Mouse (Mus musculus): ENCODE measurements around the gene Fbrsl1. TPM values are rescaled to one million over a fixed set of nuclear protein-coding genes. Genes with fewer than 3 reads are reported as not detected.

The Fbrsl1 gene
- 119 and 136 TPM in 2 replicates for polyA plus RNA-seq (2012; rRNA removed)

GRCm38 (mm10) chr5:110448436-110449134 is at the start of gene Fbrsl1:
Gene Fbrsl1, minus strand, starts transcription at chr5:110448503.

GRCm38 (mm10) chr5:110344524-110344923 is 103.8 kb downstream of the Fbrsl1 start, which contains the start of gene Lrcol1:
Gene Lrcol1, plus strand, starts transcription at chr5:110344730.

GRCm38 (mm10) chr5:110342648-110343284 is 105.5 kb downstream of the Fbrsl1 start, which contains the start of gene P2rx2:
Gene P2rx2, minus strand, starts transcription at chr5:110343212.

Other genes with a start within 250 kb of the Fbrsl1 start
- 6.9 and 7.4 TPM in 2 replicates for gene Ankle2, start 217.5 kb downstream of the Fbrsl1 start, polyA plus RNA-seq (2012; rRNA removed)
- gene Pgam5, start 178.6 kb downstream of the Fbrsl1 start, polyA plus RNA-seq (2012; rRNA removed) = 16.5 and 18.2 TPM in 2 replicates
- gene Pxmp2, start 162.3 kb downstream of the Fbrsl1 start, polyA plus RNA-seq (2012; rRNA removed) = 5.4 and 6.0 TPM in 2 replicates
- gene Pole, start 162.2 kb downstream of the Fbrsl1 start, polyA plus RNA-seq (2012; rRNA removed) = 3.5 and 3.6 TPM in 2 replicates
- gene P2rx2, start 105.3 kb downstream of the Fbrsl1 start, polyA plus RNA-seq (2012; rRNA removed) = 6.5 and 7.8 TPM in 2 replicates
- gene Lrcol1, start 103.8 kb downstream of the Fbrsl1 start, polyA plus RNA-seq (2012; rRNA removed) = not detected in 2 replicates
- gene Galnt9, start 95.9 kb upstream of the Fbrsl1 start, polyA plus RNA-seq (2012; rRNA removed) = 0.35 TPM in 2 replicates
- gene Noc4l, start 204.9 kb upstream of the Fbrsl1 start, polyA plus RNA-seq (2012; rRNA removed) = 47.8 and 56.4 TPM in 2 replicates
- gene Ddx51, start 204.9 kb upstream of the Fbrsl1 start, polyA plus RNA-seq (2012; rRNA removed) = 9.7 and 12.4 TPM in 2 replicates